Mouse (Mus musculus) intestine, embryonic 15.5 days (tissue): ENCODE results near the gene Cog3. TPM values are rescaled to one million over a fixed set of nuclear protein-coding genes. Genes with fewer than 3 reads are reported as not detected.

Experiments
- ATAC-seq: fragments of 200-750 bp; cut with Nextera tagmentation; 2 replicates; pipeline ENCODE4 v1.8.0; 2017; ENCODE audit warnings: moderate TSS enrichment, moderate library complexity
- H3K27ac ChIP-seq: fragments of 300-500 bp; sonication (generic); 2 replicates; pipeline ENCODE4 v1.5.1; 2015; ENCODE audit warnings: mild to moderate bottlenecking, inconsistent platforms
- H3K27me3 ChIP-seq: fragments of 300-500 bp; sonication (generic); replicated peaks from 2 replicates; pipeline ENCODE4 v1.6.1; 2015; ENCODE audit warnings: inconsistent platforms
- H3K36me3 ChIP-seq: fragments of 300-500 bp; sonication (generic); 2 replicates; pipeline ENCODE4 v1.6.1; 2015; ENCODE audit warnings: inconsistent platforms
- H3K4me1 ChIP-seq: fragments of 300-500 bp; sonication (generic); replicated peaks from 2 replicates; pipeline ENCODE4 v1.6.1; 2015; ENCODE audit warnings: inconsistent platforms
- H3K4me2 ChIP-seq: fragments of 300-500 bp; sonication (generic); replicated peaks from 2 replicates; pipeline ENCODE4 v1.6.1; 2015; ENCODE audit warnings: mild to moderate bottlenecking, inconsistent platforms
- H3K4me3 ChIP-seq: fragments of 300-500 bp; sonication (generic); replicated peaks from 2 replicates; pipeline ENCODE4 v1.5.1; 2015; ENCODE audit warnings: inconsistent platforms
- H3K9ac ChIP-seq: fragments of 300-500 bp; sonication (generic); 2 replicates; pipeline ENCODE4 v1.6.1; 2015; ENCODE audit warnings: inconsistent platforms
- H3K9me3 ChIP-seq: fragments of 300-500 bp; sonication (generic); 2 replicates; pipeline ENCODE4 v1.6.1; 2016; ENCODE audit warnings: inconsistent platforms
- WGBS: fragments of 180-500 bp; shearing (Covaris S2); methylation state at CpG from one replicate; pipeline ENCODE4 v1.1.7; 2015; 5-methylcytosine and 5-hydroxymethylcytosine counted together
- polyA plus RNA-seq: library from polyadenylated mRNA; unstranded; fragments of >200 nt; fragmentation: Nextera tagmentation; extraction: Ambion mirVana; gene quantifications from 2 replicates; pipeline ENCODE4 v1.2.1, GENCODE M21; 2015

Gene Cog3
- polyA plus RNA-seq, result 17.5 and 18.0 TPM in 2 replicates

DNA sequence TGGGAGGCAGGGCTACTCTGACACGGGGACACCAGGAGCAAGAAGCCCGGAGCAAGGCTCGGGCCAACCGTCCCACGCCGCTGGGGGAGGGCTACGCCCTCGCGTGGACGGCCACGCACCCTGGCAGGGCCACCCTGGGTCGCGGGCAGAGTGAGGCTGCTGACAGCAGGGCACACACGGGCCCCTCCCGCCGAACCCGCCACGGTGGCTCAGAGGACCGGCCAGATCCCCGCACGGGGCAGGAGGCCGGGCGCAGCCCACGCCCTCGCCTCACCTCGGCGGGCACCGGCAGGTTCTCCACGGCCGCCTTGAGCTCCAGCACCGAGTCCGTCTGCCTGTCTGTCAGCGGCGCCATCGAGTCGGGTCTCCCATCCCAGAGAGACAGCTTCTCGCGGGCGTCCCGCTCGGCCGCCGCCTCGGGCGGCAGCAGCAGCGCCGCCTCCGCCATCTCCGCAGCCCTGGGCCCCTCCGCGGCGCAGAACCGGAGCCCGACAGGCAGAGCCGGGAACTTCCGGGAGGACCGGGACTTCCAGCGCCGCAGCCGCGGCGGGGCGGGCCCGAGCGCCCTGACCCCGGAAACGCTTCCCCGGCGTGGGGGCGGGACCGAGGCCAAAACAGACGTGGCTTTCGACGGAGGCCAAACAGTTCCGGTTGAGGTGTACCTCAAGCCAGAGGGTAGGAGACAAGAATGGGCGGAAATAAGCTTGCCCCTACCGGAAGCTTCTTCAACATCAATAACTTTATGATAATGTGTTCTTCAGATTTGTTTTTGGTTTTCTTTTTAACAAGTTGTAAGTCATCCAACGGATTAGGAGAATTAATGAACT lies at the start of gene Cog3:
Gene Cog3 (minus strand): TSS at position 527 of the 827 bp plus-strand sequence.
- no peaks in the 10 kb centered on the region for H3K27me3 ChIP-seq
- peak within 1 kb of the TSS; percentile 96 for H3K9ac ChIP-seq
- peak within 1 kb of the TSS; percentile 87 for H3K27ac ChIP-seq
- peak within 1 kb of the TSS; percentile 89 for H3K4me3 ChIP-seq
- H3K36me3 ChIP-seq, result no peaks in the 10 kb centered on the region
- H3K4me2 ChIP-seq, result peak within 1 kb of the TSS; percentile 77
- peak; percentile 99 for ATAC-seq
- WGBS, result under 1% methylated on average over 78 of the region's 78 CpGs
- H3K9me3 ChIP-seq, result no peaks in the 10 kb centered on the region
- peaks cover 14% of the 10 kb centered on the region for H3K4me1 ChIP-seq

GRCm38 (mm10) chr14:75797769-75798386 lies 43.6 kb upstream of the Cog3 start:
- Histone ChIP-seq H3K27ac (no peak overlapping the region), H3K36me3 (no peaks in the 10 kb centered on the region), H3K4me1 (no peaks in the 10 kb centered on the region), H3K4me2 (no peak overlapping the region), H3K4me3 (no peak overlapping the region), H3K27me3 (no peaks in the 10 kb centered on the region), H3K9me3 (no peaks in the 10 kb centered on the region), H3K9ac (no peak overlapping the region)
- 41% methylated on average over 5 of the region's 5 CpGs for WGBS
- ATAC-seq, result no peak

GRCm38 (mm10) chr14:75795918-75796317 lies 41.6 kb upstream of the Cog3 start:
- Histone ChIP-seq H3K27ac (no peak overlapping the region), H3K36me3 (no peaks in the 10 kb centered on the region), H3K4me2 (no peak overlapping the region), H3K4me1 (no peaks in the 10 kb centered on the region), H3K4me3 (no peak overlapping the region), H3K27me3 (no peaks in the 10 kb centered on the region), H3K9ac (no peak overlapping the region), H3K9me3 (no peaks in the 10 kb centered on the region)
- 91% methylated on average over 4 of the region's 4 CpGs for WGBS
- no peak for ATAC-seq

DNA sequence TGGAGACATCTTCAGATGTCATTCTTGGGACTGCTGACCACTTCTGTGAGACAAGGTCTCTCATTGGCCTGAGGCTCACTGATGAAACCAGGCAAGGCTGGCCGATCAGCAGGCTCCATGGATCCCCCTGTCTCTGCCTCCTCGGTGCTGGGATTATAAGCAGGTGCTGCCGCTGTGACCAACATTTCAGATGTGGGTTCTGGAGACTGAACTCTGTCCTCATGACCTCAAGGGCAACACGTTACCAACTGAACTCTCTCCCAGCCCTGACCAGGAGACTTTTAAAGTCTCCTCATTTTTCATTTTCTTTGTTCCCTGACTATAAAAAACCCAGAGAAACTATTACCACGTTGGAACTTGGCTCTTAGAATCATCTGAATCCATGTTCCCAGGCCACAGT lies 40.4 kb upstream of the Cog3 start:
- H3K27me3 ChIP-seq, result no peaks in the 10 kb centered on the region
- ATAC-seq, result no peak
- no peak overlapping the region for H3K4me3 ChIP-seq
- H3K9me3 ChIP-seq, result no peaks in the 10 kb centered on the region
- 66% methylated on average over 5 of the region's 5 CpGs for WGBS
- no peak overlapping the region for H3K9ac ChIP-seq
- H3K27ac ChIP-seq, result no peak overlapping the region
- H3K4me1 ChIP-seq, result no peaks in the 10 kb centered on the region
- H3K4me2 ChIP-seq, result no peak overlapping the region
- H3K36me3 ChIP-seq, result no peaks in the 10 kb centered on the region

- Histone ChIP-seq H3K27me3 (no peaks in the 10 kb centered on the region), H3K9me3 (no peaks in the 10 kb centered on the region), H3K36me3 (no peaks in the 10 kb centered on the region), H3K4me1 (no peaks in the 10 kb centered on the region), H3K27ac (no peak overlapping the region), H3K4me2 (no peak overlapping the region), H3K4me3 (no peak overlapping the region), H3K9ac (no peak overlapping the region)
- WGBS, result 56% methylated on average over 6 of the region's 6 CpGs
- no peak for ATAC-seq
Observed at GRCm38 (mm10) chr14:75794324-75794723, 40.0 kb upstream of the Cog3 start.

GRCm38 (mm10) chr14:75793110-75793509 lies 38.8 kb upstream of the Cog3 start:
- no peaks in the 10 kb centered on the region for H3K36me3 ChIP-seq
- H3K9ac ChIP-seq, result no peak overlapping the region
- H3K4me3 ChIP-seq, result no peak overlapping the region
- no peaks in the 10 kb centered on the region for H3K4me1 ChIP-seq
- 92% methylated on average over 4 of the region's 4 CpGs for WGBS
- H3K4me2 ChIP-seq, result no peak overlapping the region
- ATAC-seq, result no peak
- no peaks in the 10 kb centered on the region for H3K9me3 ChIP-seq
- H3K27ac ChIP-seq, result no peak overlapping the region
- H3K27me3 ChIP-seq, result no peaks in the 10 kb centered on the region

- WGBS, result 85% methylated on average over 3 of the region's 3 CpGs
- Histone ChIP-seq H3K36me3 (no peaks in the 10 kb centered on the region), H3K4me1 (0 out of 2 replicates have a peak, but pooled peaks cover 2% of the 10 kb centered on the region), H3K9me3 (no peaks in the 10 kb centered on the region), H3K27ac (no peak overlapping the region), H3K9ac (no peak overlapping the region), H3K4me3 (no peak overlapping the region), H3K27me3 (no peaks in the 10 kb centered on the region), H3K4me2 (no peak overlapping the region)
- ATAC-seq, result no peak
Observed at GRCm38 (mm10) chr14:75791372-75791771, 37.1 kb upstream of the Cog3 start.

GRCm38 (mm10) chr14:75790411-75790996 lies 36.2 kb upstream of the Cog3 start:
- Histone ChIP-seq H3K27ac (no peak overlapping the region), H3K27me3 (no peaks in the 10 kb centered on the region), H3K9me3 (no peaks in the 10 kb centered on the region), H3K4me1 (0 out of 2 replicates have a peak, but pooled peaks cover 2% of the 10 kb centered on the region), H3K4me2 (no peak overlapping the region), H3K36me3 (no peaks in the 10 kb centered on the region), H3K4me3 (no peak overlapping the region), H3K9ac (no peak overlapping the region)
- ATAC-seq, result no peak
- 75% methylated on average over 3 of the region's 3 CpGs for WGBS

GRCm38 (mm10) chr14:75789291-75789690 lies 35.0 kb upstream of the Cog3 start:
- Histone ChIP-seq H3K9me3 (no peaks in the 10 kb centered on the region), H3K4me3 (no peak overlapping the region), H3K4me1 (0 out of 2 replicates have a peak, but pooled peaks cover 2% of the 10 kb centered on the region), H3K27ac (no peak overlapping the region), H3K9ac (no peak overlapping the region), H3K27me3 (no peaks in the 10 kb centered on the region), H3K36me3 (no peaks in the 10 kb centered on the region), H3K4me2 (no peak overlapping the region)
- ATAC-seq, result no peak
- 65% methylated on average over 6 of the region's 6 CpGs for WGBS

DNA sequence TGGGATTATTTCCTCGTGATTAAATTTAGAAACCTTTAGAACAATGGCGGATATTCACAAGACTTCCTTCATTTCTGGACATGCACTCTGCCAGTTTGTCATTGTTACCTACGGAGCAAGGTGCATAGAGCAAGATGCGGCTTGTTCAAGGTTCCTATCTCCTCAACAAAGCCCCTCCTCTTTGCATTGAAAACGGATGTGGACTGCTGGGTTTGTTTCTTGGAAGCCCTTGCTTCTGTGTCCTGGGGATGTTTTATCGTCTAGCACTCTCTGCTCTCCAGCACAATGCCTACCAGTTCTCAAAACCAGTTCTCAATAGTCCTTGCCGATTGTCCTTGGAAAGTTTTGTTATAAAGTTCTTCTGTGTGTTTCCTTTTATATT lies 33.5 kb upstream of the Cog3 start:
- 38% methylated on average over 7 of the region's 7 CpGs for WGBS
- no peaks in the 10 kb centered on the region for H3K27me3 ChIP-seq
- H3K4me3 ChIP-seq, result no peak overlapping the region; the same call in 1 of the 2 replicates
- no peak overlapping the region for H3K27ac ChIP-seq
- H3K9ac ChIP-seq, result no peak overlapping the region
- H3K4me2 ChIP-seq, result peak overlapping the region; percentile 93
- H3K9me3 ChIP-seq, result no peaks in the 10 kb centered on the region
- no peaks in the 10 kb centered on the region for H3K36me3 ChIP-seq
- no peak for ATAC-seq
- H3K4me1 ChIP-seq, result 0 out of 2 replicates have a peak, but pooled peaks cover 2% of the 10 kb centered on the region

DNA sequence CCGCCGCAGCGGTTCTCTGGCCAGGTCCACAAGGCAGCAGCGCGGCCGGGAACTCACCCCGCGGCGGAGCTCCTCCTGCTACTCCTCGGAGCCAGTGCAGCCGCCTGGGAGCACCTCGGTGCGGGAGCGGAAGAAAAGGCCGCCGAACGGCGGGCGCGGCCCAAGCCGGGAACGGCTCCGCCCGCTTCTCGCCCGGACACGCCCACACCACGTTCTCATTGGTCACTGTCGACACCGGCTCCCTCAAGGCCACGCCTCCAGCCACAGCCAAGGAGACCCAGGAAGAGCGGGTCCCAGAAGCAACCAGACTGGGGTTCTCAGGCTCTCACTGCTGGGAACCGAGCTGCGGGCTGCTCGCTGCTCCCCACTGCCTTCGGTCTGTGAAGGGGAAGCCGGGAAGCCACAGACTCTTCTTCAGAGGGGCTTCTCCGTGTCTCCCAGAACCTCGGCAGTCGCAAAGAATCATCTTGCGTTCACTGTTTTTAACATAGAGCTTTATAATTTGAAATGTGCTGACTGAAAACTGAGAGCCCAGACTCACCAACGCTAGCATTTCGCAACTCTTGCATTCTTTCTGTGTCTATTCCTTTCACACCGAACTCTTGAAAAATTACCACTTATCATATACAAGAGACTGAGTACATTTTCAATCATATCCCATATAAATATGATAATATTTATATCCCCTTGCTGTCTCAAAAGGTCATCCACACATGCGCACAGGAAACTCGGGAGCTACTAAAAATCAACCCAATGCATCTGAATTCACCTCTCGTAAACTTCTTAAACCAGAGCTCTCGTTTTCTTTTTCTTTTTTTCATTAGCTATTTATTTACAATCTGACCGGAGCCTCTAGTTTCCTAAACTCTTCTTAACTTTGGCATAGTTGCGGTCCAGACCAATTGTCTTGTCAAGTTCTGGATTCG lies 32.8 kb upstream of the Cog3 start, which contains the start of gene Slc25a30:
Gene Slc25a30 (minus strand): TSS at position 170 of the 926 bp plus-strand sequence.
- H3K4me3 ChIP-seq, result peak within 1 kb of the TSS; percentile 75
- no peaks in the 10 kb centered on the region for H3K9me3 ChIP-seq
- H3K27me3 ChIP-seq, result no peaks in the 10 kb centered on the region
- 7% methylated on average over 50 of the region's 51 CpGs for WGBS
- 0 out of 2 replicates have a peak, but pooled peaks cover 2% of the 10 kb centered on the region for H3K4me1 ChIP-seq
- peak; percentile 100 for ATAC-seq
- H3K36me3 ChIP-seq, result no peaks in the 10 kb centered on the region
- H3K4me2 ChIP-seq, result peak within 1 kb of the TSS; percentile 93
- H3K9ac ChIP-seq, result peak within 1 kb of the TSS; percentile 69
- H3K27ac ChIP-seq, result peak within 1 kb of the TSS; percentile 85
